Mouse (Mus musculus): Measurements from ENCODE around the gene Scgb1b3. TPM values are rescaled to one million over a fixed set of nuclear protein-coding genes. Genes with fewer than 3 reads are reported as not detected.

The Scgb1b3 gene
- not detected in 2 replicates for polyA plus RNA-seq (2015; fragmentation: Nextera tagmentation; extraction: Ambion mirVana)

GRCm38 (mm10) chr7:31375292-31375691 lies at the start of gene Scgb1b3:
TSS of gene Scgb1b3 (plus strand) at chr7:31375592.
- 65% methylated on average over 3 of the region's 3 CpGs for WGBS
- no peak for TF ChIP-seq EP300 (IDR thresholded peaks at IDR 0.05)
- no peak for TF ChIP-seq CTCF (IDR thresholded peaks at IDR 0.05)
- no peak for DNase-seq (ENCODE audit: low spot score)
- no peaks in the 10 kb centered on the region for H3K4me1 ChIP-seq (ENCODE audit: insufficient read depth, low read depth, low read length)
- no peak within 1 kb of the TSS for H3K9ac ChIP-seq (replicated peaks; ENCODE audit: low read depth)
- no peak within 1 kb of the TSS for H3K27ac ChIP-seq (ENCODE audit: low read length)
- peaks cover 2% of the 10 kb centered on the region; the same call in 1 of the 2 replicates for H3K9me3 ChIP-seq (ENCODE audit: low read length)
- no peaks in the 10 kb centered on the region for H3K36me3 ChIP-seq (ENCODE audit: insufficient read depth, low read length)
- ATAC-seq = no peak
- H3K4me2 ChIP-seq (replicated peaks; ENCODE audit: low read depth, low read length) = no peak within 1 kb of the TSS
- H3K4me3 ChIP-seq (ENCODE audit: low read depth, low read length) = no peak within 1 kb of the TSS
- H3K27me3 ChIP-seq (replicated peaks; ENCODE audit: insufficient read depth, low read length) = no peaks in the 10 kb centered on the region

- H3K9me3 ChIP-seq (ENCODE audit: low read length) = no peaks in the 10 kb centered on the region
- no peaks in the 10 kb centered on the region for H3K27me3 ChIP-seq (replicated peaks; ENCODE audit: insufficient read depth, low read length)
These were observed 13.3 kb upstream of the Scgb1b3 start, which contains the start of gene Scgb2b3 for GRCm38 (mm10) chr7:31362022-31362560. TSS of gene Scgb2b3 (minus strand) at chr7:31362072.

More at GRCm38 (mm10) chr7:31362022-31362560, 13.3 kb upstream of the Scgb1b3 start, which contains the start of gene Scgb2b3:
- H3K9ac ChIP-seq (replicated peaks; ENCODE audit: low read depth) = no peak within 1 kb of the TSS
- no peaks in the 10 kb centered on the region for H3K4me1 ChIP-seq (ENCODE audit: insufficient read depth, low read depth, low read length)
- H3K36me3 ChIP-seq (ENCODE audit: insufficient read depth, low read length) = no peaks in the 10 kb centered on the region
- no peak within 1 kb of the TSS for H3K27ac ChIP-seq (ENCODE audit: low read length)
- TF ChIP-seq EP300 (IDR thresholded peaks at IDR 0.05) (no peak), CTCF (IDR thresholded peaks at IDR 0.05) (no peak)
- ATAC-seq = no peak
- no peak within 1 kb of the TSS for H3K4me2 ChIP-seq (replicated peaks; ENCODE audit: low read depth, low read length)
- H3K4me3 ChIP-seq (ENCODE audit: low read depth, low read length) = no peak within 1 kb of the TSS
- 59% methylated on average over 4 of the region's 4 CpGs for WGBS
- no peak for DNase-seq (ENCODE audit: low spot score)

Other genes with a start within 250 kb of the Scgb1b3 start
- gene Scn1b, start 248.6 kb upstream of the Scgb1b3 start, polyA plus RNA-seq (2015; fragmentation: Nextera tagmentation; extraction: Ambion mirVana) = 4.5 and 4.9 TPM in 2 replicates
- 31.7 and 33.8 TPM in 2 replicates for gene Gramd1a, start 219.7 kb upstream of the Scgb1b3 start, polyA plus RNA-seq (2015; fragmentation: Nextera tagmentation; extraction: Ambion mirVana)
- not detected in 2 replicates for gene Scgb2b2, start 85.1 kb upstream of the Scgb1b3 start, polyA plus RNA-seq (2015; fragmentation: Nextera tagmentation; extraction: Ambion mirVana)
- gene Scgb1b2, start 83.8 kb upstream of the Scgb1b3 start, polyA plus RNA-seq (2015; fragmentation: Nextera tagmentation; extraction: Ambion mirVana) = not detected in 2 replicates
- not detected in 2 replicates for gene Scgb2b3, start 13.5 kb upstream of the Scgb1b3 start, polyA plus RNA-seq (2015; fragmentation: Nextera tagmentation; extraction: Ambion mirVana)